Mouse (Mus musculus): ENCODE measurements at regions not wholly inside any gene's neighbourhood (a gene's known extent, or its start where the extent isn't known, plus 50 kb on each side); places are given as distances from the start of the nearest gene placed in this dataset.

- no peak for TF ChIP-seq EP300 (IDR thresholded peaks at IDR 0.05; ENCODE audit: low read depth)
- TF ChIP-seq CTCF (IDR thresholded peaks at IDR 0.05; ENCODE audit: low read depth), result no peak
Observed at GRCm38 (mm10) chr2:116289886-116290285, 224.2 kb upstream of the Meis2 start.

All from liver, postnatal 0 days (tissue).